Mouse (Mus musculus) lung, adult 2 months (tissue): ENCODE results near the gene Ptch2. TPM values are rescaled to one million over a fixed set of nuclear protein-coding genes. Genes with fewer than 3 reads are reported as not detected.

Source experiments
- DNase-seq: peaks from one replicate; pipeline ENCODE4 v3.0.0; 2022
- H3K4me1 ChIP-seq: fragments of 200-500 bp; 2 replicates; pipeline ENCODE4 v1.6.1; 2011; ENCODE audit warnings: low read length; ENCODE audit not compliant: control insufficient read depth, insufficient read depth
- H3K4me3 ChIP-seq: fragments of 200-500 bp; replicated peaks from 2 replicates; pipeline ENCODE3; 2011; ENCODE audit warnings: low read depth, mild to moderate bottlenecking, control low read depth, low read length; ENCODE audit errors: extremely low read depth
- CTCF ChIP-seq: fragments of 200-500 bp; IDR thresholded peaks from 2 replicates; pipeline ENCODE4 v1.5.1; 2011; ENCODE audit warnings: mild to moderate bottlenecking, low read length, control low read depth; ENCODE audit not compliant: insufficient read depth
- POLR2A ChIP-seq: fragments of 200-500 bp; IDR thresholded peaks from 2 replicates; pipeline ENCODE4 v1.6.1; 2011; ENCODE audit warnings: low read depth, mild to moderate bottlenecking, control low read depth, low read length, borderline replicate concordance; ENCODE audit errors: extremely low read depth
- WGBS: fragments of 180-500 bp; shearing (Covaris S2); methylation state at CpG from one replicate; pipeline ENCODE4 v1.1.7; 2018; 5-methylcytosine and 5-hydroxymethylcytosine counted together
- polyA plus RNA-seq: library from polyadenylated mRNA; depleted of rRNA; stranded (reverse); fragments of >200 nt; gene quantifications from 2 replicates; pipeline ENCODE4 v1.2.3, GENCODE M21; 2012; rRNA removed

The Ptch2 gene
- polyA plus RNA-seq, 1 experiment = 8.8 TPM

DNA sequence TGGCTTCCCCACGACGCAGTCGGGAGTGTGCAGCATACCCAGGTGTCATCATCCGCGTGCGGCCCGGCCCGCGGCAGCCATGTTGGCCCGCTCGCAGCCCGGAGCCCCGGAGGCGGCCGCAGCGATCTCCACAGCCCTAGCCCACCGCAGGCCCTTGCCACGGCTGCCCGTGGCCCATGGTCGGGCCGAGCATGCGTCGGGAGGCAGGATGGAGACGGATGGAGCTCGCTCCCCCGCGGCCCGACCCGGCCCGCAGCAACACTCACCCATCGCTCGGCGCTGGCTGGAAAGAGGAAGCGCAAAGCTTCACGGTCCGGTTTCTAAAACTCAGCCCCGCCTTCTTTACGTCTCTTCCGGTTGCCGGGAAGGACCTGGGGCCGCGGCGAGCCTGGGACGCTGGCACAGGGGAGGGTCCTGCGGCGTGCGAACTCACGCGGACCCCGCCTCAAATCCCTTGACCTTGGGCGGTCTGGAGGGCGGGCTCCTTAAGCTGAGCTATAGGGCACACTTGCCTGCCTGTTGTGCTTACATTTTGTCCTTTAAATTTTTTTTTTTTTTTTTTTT, 60.0 kb downstream of the Ptch2 start, which contains the start of gene Rps8:
Rps8 (minus strand) TSS at position 452 of the 564 bp plus-strand sequence.
- WGBS = under 1% methylated on average over 52 of the region's 52 CpGs
- DNase-seq = peak; percentile 86
- H3K4me3 ChIP-seq = peak within 1 kb of the TSS; percentile 82

DNA sequence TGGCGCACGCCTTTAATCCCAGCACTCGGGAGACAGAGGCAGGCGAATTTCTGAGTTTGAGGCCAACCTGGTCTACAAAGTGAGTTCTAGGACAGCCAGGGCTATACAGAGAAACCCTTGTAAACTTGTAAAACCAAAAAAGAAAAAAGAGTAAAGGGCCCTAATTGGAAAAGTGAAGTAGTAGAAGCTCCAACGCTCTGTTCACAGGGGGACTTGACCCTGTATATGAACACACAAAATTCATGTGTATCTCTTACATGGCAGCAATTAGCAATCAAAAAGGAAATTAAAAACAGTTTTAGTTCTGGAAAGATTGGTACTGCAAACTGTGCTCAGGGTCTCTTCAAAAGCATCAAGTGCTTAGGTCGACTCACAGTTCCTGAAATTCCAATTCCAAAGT, 60.5 kb downstream of the Ptch2 start:
- 20% methylated on average over 6 of the region's 6 CpGs for WGBS

More for the DNA sequence above, 60.0 kb downstream of the Ptch2 start, which contains the start of gene Rps8:
- H3K4me1 ChIP-seq = 0 out of 2 replicates have a peak, but pooled peaks cover 4% of the 10 kb centered on the region
- TF ChIP-seq CTCF (no peak), POLR2A (peak; percentile 93)

DNA sequence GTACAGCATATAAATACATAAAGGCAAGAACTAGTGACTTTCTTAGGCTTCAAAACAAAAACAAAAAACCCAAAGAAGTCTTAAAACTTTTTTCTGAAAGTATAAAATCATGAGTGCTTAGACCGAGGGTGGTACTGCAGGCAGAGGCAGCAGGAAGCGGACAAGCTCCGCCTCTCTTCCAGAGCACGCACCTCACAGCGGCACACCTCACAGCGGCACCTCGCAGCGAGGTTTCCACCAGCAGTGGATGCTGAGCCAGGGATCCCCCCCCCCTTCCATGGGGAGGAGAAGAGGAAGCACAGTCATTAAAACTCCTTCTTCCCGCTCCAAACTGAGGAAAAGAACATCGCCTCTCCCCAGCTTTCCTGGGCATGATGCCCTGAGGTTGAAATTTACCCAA, 63.8 kb downstream of the Ptch2 start:
- 68% methylated on average over 10 of the region's 10 CpGs for WGBS
- Histone ChIP-seq H3K4me3 (no peak overlapping the region), H3K4me1 (0 out of 2 replicates have a peak, but pooled peaks cover 2% of the 10 kb centered on the region)
- DNase-seq = no peak
- TF ChIP-seq CTCF (no peak), POLR2A (no peak)

More for the DNA sequence above, 60.5 kb downstream of the Ptch2 start:
- no peak for DNase-seq
- H3K4me1 ChIP-seq = 0 out of 2 replicates have a peak, but pooled peaks cover 4% of the 10 kb centered on the region
- TF ChIP-seq POLR2A (no peak), CTCF (no peak)
- no peak overlapping the region for H3K4me3 ChIP-seq

DNA sequence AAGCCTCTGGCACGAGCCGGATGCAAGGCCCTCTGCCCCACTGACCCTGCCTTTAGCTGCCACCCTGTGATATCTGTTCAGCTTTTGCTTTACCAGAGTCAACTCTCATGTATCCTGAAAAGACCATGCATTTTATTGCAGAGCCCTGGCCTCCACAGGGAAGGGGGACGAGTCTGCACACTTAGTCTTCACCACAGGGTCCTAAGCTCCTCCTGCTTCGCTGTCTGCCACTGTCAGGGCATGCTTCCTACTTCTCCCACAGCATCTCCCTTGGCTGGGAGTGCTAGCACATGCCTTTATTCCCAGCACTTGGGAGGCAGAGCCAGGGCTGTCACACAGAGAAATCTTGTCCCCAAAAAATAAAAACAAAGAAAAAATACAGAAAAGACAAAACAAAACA, 65.3 kb downstream of the Ptch2 start:
- DNase-seq = no peak
- 82% methylated on average over 4 of the region's 4 CpGs for WGBS
- TF ChIP-seq CTCF = no peak
- TF ChIP-seq POLR2A = no peak
- H3K4me1 ChIP-seq = no peaks in the 10 kb centered on the region
- H3K4me3 ChIP-seq = no peak overlapping the region

Other genes with a start within 250 kb of the Ptch2 start
- 1.9 and 2.6 TPM in 2 replicates for gene Zswim5, start 218.7 kb upstream of the Ptch2 start, polyA plus RNA-seq
- gene Urod, start 101.7 kb upstream of the Ptch2 start, polyA plus RNA-seq = 42.1 and 56.1 TPM in 2 replicates
- gene Hectd3, start 100.8 kb upstream of the Ptch2 start, polyA plus RNA-seq = 66.3 and 69.1 TPM in 2 replicates
- 4.3 and 6.1 TPM in 2 replicates for gene Eif2b3, start 76.7 kb upstream of the Ptch2 start, polyA plus RNA-seq
- 12.1 and 13.7 TPM in 2 replicates for gene Btbd19, start 29.6 kb downstream of the Ptch2 start, polyA plus RNA-seq
- gene Tctex1d4, start 30.7 kb downstream of the Ptch2 start, polyA plus RNA-seq = 58.9 and 61.4 TPM in 2 replicates
- 19.4 and 20.4 TPM in 2 replicates for gene Plk3, start 37.9 kb downstream of the Ptch2 start, polyA plus RNA-seq
- gene Rps8, start 60.2 kb downstream of the Ptch2 start, polyA plus RNA-seq = 456 and 494 TPM in 2 replicates
- 0.34 and 0.86 TPM in 2 replicates for gene Kif2c, start 86.6 kb downstream of the Ptch2 start, polyA plus RNA-seq
- gene Tmem53, start 155.9 kb downstream of the Ptch2 start, polyA plus RNA-seq = 21.7 and 24.1 TPM in 2 replicates
- gene Armh1, start 156.1 kb downstream of the Ptch2 start, polyA plus RNA-seq = 4.2 and 5.2 TPM in 2 replicates